Mouse (Mus musculus) MEL (cell line): Measurements from ENCODE around the gene Ess2. TPM values are rescaled to one million over a fixed set of nuclear protein-coding genes. Genes with fewer than 3 reads are reported as not detected.

Experiments
- DNase-seq: peaks from one replicate; pipeline ENCODE4 v3.0.0; 2011; ENCODE audit warnings: low read depth, low spot score
- H3K27ac ChIP-seq: 2 replicates; pipeline ENCODE4 v1.5.1; 2012; ENCODE audit warnings: low read depth, mild to moderate bottlenecking, control low read depth, low read length, moderate library complexity; ENCODE audit not compliant: control insufficient read depth
- H3K27me3 ChIP-seq, 2 experiments: fragments of 150-350 bp in 1 of 2; sonication (generic) in 1 of 2; 2 replicates each; pipeline ENCODE4 v1.6.1; 2012; ENCODE audit warnings: low read length in 2 of 2, mild to moderate bottlenecking in 2 of 2, improper control_type of control experiment in 1 of 2, moderate library complexity in 1 of 2; ENCODE audit not compliant: insufficient read depth in 2 of 2, control insufficient read depth in 1 of 2
- H3K36me3 ChIP-seq, 2 experiments: 2 replicates each; pipeline ENCODE4 v1.6.1; 2012 to 2014; ENCODE audit warnings: low read length in 2 of 2, improper control_type of control experiment in 1 of 2, inconsistent platforms in 1 of 2, mild to moderate bottlenecking in 1 of 2; ENCODE audit not compliant: insufficient read depth in 2 of 2, control insufficient read depth in 1 of 2
- H3K4me1 ChIP-seq, 2 experiments: fragments of 150-350 bp in 1 of 2; sonication (generic) in 1 of 2; 2 replicates each; pipeline ENCODE4 v1.6.1; 2012; ENCODE audit warnings: low read length in 2 of 2, improper control_type of control experiment in 1 of 2, mild to moderate bottlenecking in 1 of 2; ENCODE audit not compliant: insufficient read depth in 2 of 2, control insufficient read depth in 1 of 2
- H3K4me3 ChIP-seq, 2 experiments: fragments of 150-350 bp in 1 of 2; sonication (generic) in 1 of 2; 2 replicates each; pipeline ENCODE4 v1.5.1; 2012; ENCODE audit warnings: low read depth in 2 of 2, low read length in 2 of 2, mild to moderate bottlenecking in 2 of 2, moderate library complexity in 2 of 2, control low read depth in 1 of 2, improper control_type of control experiment in 1 of 2; ENCODE audit not compliant: control insufficient read depth in 1 of 2, insufficient read depth in 1 of 2
- H3K79me2 ChIP-seq: 2 replicates; pipeline ENCODE4 v1.6.1; 2012; ENCODE audit warnings: mild to moderate bottlenecking, low read length, moderate library complexity; ENCODE audit not compliant: control insufficient read depth, poor library complexity, insufficient read depth
- H3K9ac ChIP-seq: 2 replicates; pipeline ENCODE4 v1.6.1; 2012; ENCODE audit warnings: low read depth, mild to moderate bottlenecking, control low read depth, low read length, moderate library complexity; ENCODE audit not compliant: control insufficient read depth, poor library complexity, severe bottlenecking
- H3K9me3 ChIP-seq: fragments of 150-350 bp; sonication (generic); replicated peaks from 2 replicates; pipeline ENCODE4 v1.6.1; 2012; ENCODE audit warnings: mild to moderate bottlenecking, low read length, improper control_type of control experiment, moderate library complexity; ENCODE audit not compliant: insufficient read depth
- CHD2 ChIP-seq: IDR thresholded peaks from 2 replicates; pipeline ENCODE4 v1.6.1; 2011; ENCODE audit warnings: low read length, improper control_type of control experiment
- CTCF ChIP-seq, 3 experiments: IDR thresholded peaks in 2 of 3; conservative IDR thresholded peaks in 1 of 3; 2 replicates each; pipeline ENCODE4 v1.5.1; 2011 to 2012; ENCODE audit warnings: low read length in 3 of 3, low read depth in 2 of 3, mild to moderate bottlenecking in 2 of 3, improper control_type of control experiment in 1 of 3, inconsistent platforms in 1 of 3, mixed read lengths in 1 of 3, moderate library complexity in 1 of 3; ENCODE audit not compliant: control insufficient read depth in 1 of 3, insufficient read depth in 1 of 3, poor library complexity in 1 of 3, severe bottlenecking in 1 of 3
- E2F4 ChIP-seq: IDR thresholded peaks from 2 replicates; pipeline ENCODE4 v1.6.1; 2011; ENCODE audit warnings: low read depth, low read length, improper control_type of control experiment, borderline replicate concordance
- ELF1 ChIP-seq: IDR thresholded peaks from 2 replicates; pipeline ENCODE4 v1.6.1; 2014; ENCODE audit warnings: low read depth, mild to moderate bottlenecking, inconsistent platforms, low read length, improper control_type of control experiment, moderate library complexity
- EP300 ChIP-seq, 2 experiments: IDR thresholded peaks; 2 replicates each; pipeline ENCODE4 v1.6.1; 2011; ENCODE audit warnings: improper control_type of control experiment in 2 of 2, low read length in 2 of 2, low read depth in 1 of 2, mild to moderate bottlenecking in 1 of 2
- GABPA ChIP-seq: IDR thresholded peaks from 2 replicates; pipeline ENCODE4 v1.6.1; 2012; ENCODE audit warnings: low read depth, mild to moderate bottlenecking, inconsistent platforms, low read length, improper control_type of control experiment, moderate library complexity
- HCFC1 ChIP-seq: IDR thresholded peaks from 2 replicates; pipeline ENCODE4 v1.6.1; 2012; ENCODE audit warnings: low read depth, mild to moderate bottlenecking, inconsistent platforms, low read length, improper control_type of control experiment, moderate library complexity
- JUND ChIP-seq: IDR thresholded peaks from 2 replicates; pipeline ENCODE4 v1.6.1; 2011; ENCODE audit warnings: low read depth, mild to moderate bottlenecking, improper control_type of control experiment, low read length
- MAFK ChIP-seq: IDR thresholded peaks from 2 replicates; pipeline ENCODE4 v1.6.1; 2011; ENCODE audit warnings: low read depth, mild to moderate bottlenecking, low read length, improper control_type of control experiment, borderline replicate concordance
- MAX ChIP-seq: IDR thresholded peaks from 2 replicates; pipeline ENCODE4 v1.6.1; 2011; ENCODE audit warnings: low read length, improper control_type of control experiment
- MAZ ChIP-seq: IDR thresholded peaks from 2 replicates; pipeline ENCODE4 v1.6.1; 2012; ENCODE audit warnings: low read depth, mild to moderate bottlenecking, inconsistent platforms, low read length, improper control_type of control experiment
- MEF2A ChIP-seq: IDR thresholded peaks from 2 replicates; pipeline ENCODE4 v1.6.1; 2014; ENCODE audit warnings: low read depth, mild to moderate bottlenecking, inconsistent platforms, low read length, improper control_type of control experiment; ENCODE audit not compliant: poor library complexity, insufficient replicate concordance, severe bottlenecking; ENCODE audit errors: extremely low read depth
- MYC ChIP-seq: IDR thresholded peaks from 2 replicates; pipeline ENCODE4 v1.6.1; 2011; ENCODE audit warnings: low read depth, mild to moderate bottlenecking, low read length, improper control_type of control experiment, moderate library complexity
- NELFE ChIP-seq: IDR thresholded peaks from 2 replicates; pipeline ENCODE4 v1.6.1; 2011; ENCODE audit warnings: low read depth, low read length, improper control_type of control experiment
- POLR2A ChIP-seq, 2 experiments: IDR thresholded peaks; 2 replicates each; pipeline ENCODE4 v1.6.1; 2011 to 2012; ENCODE audit warnings: low read length in 2 of 2, mild to moderate bottlenecking in 2 of 2, control low read depth in 1 of 2, improper control_type of control experiment in 1 of 2, low read depth in 1 of 2, moderate library complexity in 1 of 2; ENCODE audit not compliant: control insufficient read depth in 1 of 2, insufficient read depth in 1 of 2, poor library complexity in 1 of 2
- POLR2AphosphoS2 ChIP-seq: IDR thresholded peaks from 2 replicates; pipeline ENCODE4 v1.6.1; 2011; ENCODE audit warnings: low read length, improper control_type of control experiment
- POLR2AphosphoS5 ChIP-seq: IDR thresholded peaks from 2 replicates; pipeline ENCODE4 v1.6.1; 2012; ENCODE audit warnings: low read depth, borderline replicate concordance, mild to moderate bottlenecking, inconsistent platforms, low read length, moderate library complexity, mixed read lengths
- RCOR1 ChIP-seq: IDR thresholded peaks from 2 replicates; pipeline ENCODE4 v1.6.1; 2012; ENCODE audit warnings: low read depth, mild to moderate bottlenecking, inconsistent platforms, low read length, improper control_type of control experiment
- SIN3A ChIP-seq: IDR thresholded peaks from 2 replicates; pipeline ENCODE4 v1.6.1; 2012; ENCODE audit warnings: low read length, improper control_type of control experiment, inconsistent platforms
- SMC3 ChIP-seq: IDR thresholded peaks from 2 replicates; pipeline ENCODE4 v1.6.1; 2011; ENCODE audit warnings: low read depth, low read length, improper control_type of control experiment
- TAL1 ChIP-seq: IDR thresholded peaks from 2 replicates; pipeline ENCODE4 v1.6.1; 2012; ENCODE audit warnings: mild to moderate bottlenecking, inconsistent platforms, low read length, moderate library complexity, mixed read lengths
- TBP ChIP-seq: IDR thresholded peaks from 2 replicates; pipeline ENCODE4 v1.8.0; 2011; ENCODE audit warnings: low read depth, low read length, improper control_type of control experiment
- TCF12 ChIP-seq: IDR thresholded peaks from 2 replicates; pipeline ENCODE4 v1.6.1; 2014; ENCODE audit warnings: low read depth, mild to moderate bottlenecking, inconsistent platforms, low read length, improper control_type of control experiment, moderate library complexity
- UBTF ChIP-seq: IDR thresholded peaks from 2 replicates; pipeline ENCODE4 v1.6.1; 2012; ENCODE audit warnings: low read depth, mild to moderate bottlenecking, inconsistent platforms, low read length, improper control_type of control experiment, moderate library complexity, borderline replicate concordance; ENCODE audit not compliant: insufficient read depth
- USF2 ChIP-seq, 2 experiments: IDR thresholded peaks; 2 replicates each; pipeline ENCODE4 v1.6.1; 2011 to 2012; ENCODE audit warnings: improper control_type of control experiment in 2 of 2, low read length in 2 of 2, borderline replicate concordance in 1 of 2, inconsistent platforms in 1 of 2, low read depth in 1 of 2, mild to moderate bottlenecking in 1 of 2; ENCODE audit not compliant: insufficient read depth in 1 of 2
- ZC3H11A ChIP-seq: IDR thresholded peaks from 2 replicates; pipeline ENCODE4 v1.6.1; 2012; ENCODE audit warnings: low read depth, mild to moderate bottlenecking, inconsistent platforms, low read length, improper control_type of control experiment
- ZKSCAN1 ChIP-seq: IDR thresholded peaks from 2 replicates; pipeline ENCODE4 v1.6.1; 2012; ENCODE audit warnings: low read depth, mild to moderate bottlenecking, inconsistent platforms, low read length, improper control_type of control experiment, moderate library complexity
- ZMIZ1 ChIP-seq: IDR thresholded peaks from 2 replicates; pipeline ENCODE4 v1.6.1; 2012; ENCODE audit warnings: low read depth, mild to moderate bottlenecking, inconsistent platforms, low read length, improper control_type of control experiment, moderate library complexity
- ZNF384 ChIP-seq: IDR thresholded peaks from 2 replicates; pipeline ENCODE4 v1.6.1; 2012; ENCODE audit warnings: low read depth, mild to moderate bottlenecking, inconsistent platforms, low read length, improper control_type of control experiment
- polyA plus RNA-seq, 2 experiments: library from polyadenylated mRNA; stranded (reverse) in 1 of 2; unstranded in 1 of 2; fragments of >175 nt in 1 of 2; fragments of >200 nt in 1 of 2; gene quantifications; 2 replicates each; pipeline versions ENCODE4 v1.2.1 to v1.2.4; 2012; ENCODE audit warnings: low replicate concordance in 2 of 2, low read depth in 1 of 2; ENCODE audit not compliant: insufficient read length in 2 of 2, insufficient read depth in 1 of 2, missing spikeins in 1 of 2
- total RNA-seq: library from RNA; depleted of rRNA; stranded (reverse); fragments of 300-350 nt; gene quantifications from 2 replicates; pipeline ENCODE4 v1.2.3, GENCODE M21; 2012

Gene Ess2
- total and polyA plus RNA-seq, 3 experiments: 21.7 to 26.8 TPM; not detected in 1

- H3K9me3 ChIP-seq: no peaks in the 10 kb centered on the region
- H3K4me3 ChIP-seq: peak overlapping the region; percentile 90 to 93
- no peaks in the 10 kb centered on the region for H3K27me3 ChIP-seq
- TF ChIP-seq HCFC1 (no peak), MAZ (no peak), CTCF (IDR thresholded peaks at IDR 0.05 in 2 of 3, conservative IDR thresholded peaks at IDR 0.05 in 1 of 3; ENCODE audit: control insufficient read depth in 1 of 3, insufficient read depth in 1 of 3, low read depth in 2 of 3, low read length in 3 of 3, poor library complexity in 1 of 3, severe bottlenecking in 1 of 3) (no peak), POLR2AphosphoS2 (no peak), NELFE (no peak), E2F4 (no peak), UBTF (no peak), TAL1 (no peak), GABPA (no peak), POLR2AphosphoS5 (no peak), CHD2 (no peak), RCOR1 (no peak; the same call in 1 of the 2 replicates), ZNF384 (no peak), JUND (no peak)
- H3K36me3 ChIP-seq: peaks cover 0 to 3% of the 10 kb centered on the region in 2 experiments; a peak in 1 of 4 replicates
- peak overlapping the region; percentile 65 for H3K27ac ChIP-seq
- no peak for DNase-seq
- peaks cover 0 to 11% of the 10 kb centered on the region in 2 experiments; a peak in 3 of 4 replicates for H3K4me1 ChIP-seq
- peaks cover 8% of the 10 kb centered on the region for H3K79me2 ChIP-seq
- peak overlapping the region; percentile 88 for H3K9ac ChIP-seq
Observed at GRCm38 (mm10) chr16:17922163-17922538, 11.0 kb upstream of the Ess2 start.

GRCm38 (mm10) chr16:17921325-17922162 lies 10.4 kb upstream of the Ess2 start:
- Histone ChIP-seq H3K9me3 (no peaks in the 10 kb centered on the region), H3K4me3 (peak overlapping the region; percentile 90 to 93), H3K79me2 (peaks cover 7% of the 10 kb centered on the region), H3K4me1 (peaks cover 0 to 11% of the 10 kb centered on the region in 2 experiments; a peak in 3 of 4 replicates), H3K9ac (peak overlapping the region; percentile 88), H3K27ac (peak overlapping the region; percentile 89), H3K36me3 (no peaks in the 10 kb centered on the region; a peak in 1 of 4 replicates), H3K27me3 (no peaks in the 10 kb centered on the region)
- DNase-seq: peak; percentile 99
- TF ChIP-seq TBP (peak; percentile 93), MAFK (no peak), MEF2A (no peak), ZNF384 (no peak), TCF12 (peak; percentile 73), E2F4 (no peak), SIN3A (peak; percentile 91), EP300 (IDR thresholded peaks at IDR 0.05; ENCODE audit: low read depth in 1 of 2, low read length in 2 of 2) (peak; percentile 24 to 34; a peak in 1 of 4 replicates), ZC3H11A (no peak), ELF1 (peak; percentile 62), NELFE (peak; percentile 95), POLR2A (IDR thresholded peaks at IDR 0.05; ENCODE audit: control insufficient read depth in 1 of 2, insufficient read depth in 1 of 2, low read depth in 1 of 2, low read length in 2 of 2, poor library complexity in 1 of 2) (peak; percentile 66 to 92; a peak in 3 of 4 replicates), MYC (peak; percentile 92), ZMIZ1 (peak; percentile 90), MAX (no peak; the same call in none of the 2 replicates), USF2 (IDR thresholded peaks at IDR 0.05; ENCODE audit: borderline replicate concordance in 1 of 2, insufficient read depth in 1 of 2, low read depth in 1 of 2, low read length in 2 of 2) (no peak), POLR2AphosphoS2 (peak; percentile 77), TAL1 (0 out of 2 replicates have a peak, but pooled peaks have one; percentile 21), ZKSCAN1 (no peak), SMC3 (0 out of 2 replicates have a peak, but pooled peaks have one; percentile 1)
